Mouse (Mus musculus): ENCODE measurements at regions not wholly inside any gene's neighbourhood (a gene's known extent, or its start where the extent isn't known, plus 50 kb on each side); places are given as distances from the start of the nearest gene placed in this dataset.
"Not testable (repeated sequence)": the region's sequence is repeated elsewhere in the genome, so short reads cannot be mapped to it uniquely, and the experiment has no call there.

DNA sequence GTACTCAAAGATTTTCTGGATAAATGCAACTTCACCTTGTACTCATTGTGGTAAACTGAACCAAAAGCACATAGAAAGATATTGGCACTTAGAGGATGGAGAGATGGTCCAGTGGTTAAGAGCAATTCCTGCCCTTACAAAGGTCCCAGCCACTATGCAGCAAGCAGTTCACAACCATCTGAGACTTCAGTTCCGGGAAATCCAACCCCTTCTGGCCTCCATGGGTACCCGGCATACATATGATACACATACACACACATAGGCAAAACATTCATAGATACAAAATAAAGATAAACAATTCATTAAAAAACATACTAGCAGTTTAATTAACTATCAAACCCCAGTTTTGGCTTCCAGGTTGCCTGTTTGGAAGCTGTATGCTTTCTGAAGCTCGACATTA, 189.5 kb upstream of the Tmem45b start:
- DNase-seq (ENCODE audit: low spot score), result no peak

DNA sequence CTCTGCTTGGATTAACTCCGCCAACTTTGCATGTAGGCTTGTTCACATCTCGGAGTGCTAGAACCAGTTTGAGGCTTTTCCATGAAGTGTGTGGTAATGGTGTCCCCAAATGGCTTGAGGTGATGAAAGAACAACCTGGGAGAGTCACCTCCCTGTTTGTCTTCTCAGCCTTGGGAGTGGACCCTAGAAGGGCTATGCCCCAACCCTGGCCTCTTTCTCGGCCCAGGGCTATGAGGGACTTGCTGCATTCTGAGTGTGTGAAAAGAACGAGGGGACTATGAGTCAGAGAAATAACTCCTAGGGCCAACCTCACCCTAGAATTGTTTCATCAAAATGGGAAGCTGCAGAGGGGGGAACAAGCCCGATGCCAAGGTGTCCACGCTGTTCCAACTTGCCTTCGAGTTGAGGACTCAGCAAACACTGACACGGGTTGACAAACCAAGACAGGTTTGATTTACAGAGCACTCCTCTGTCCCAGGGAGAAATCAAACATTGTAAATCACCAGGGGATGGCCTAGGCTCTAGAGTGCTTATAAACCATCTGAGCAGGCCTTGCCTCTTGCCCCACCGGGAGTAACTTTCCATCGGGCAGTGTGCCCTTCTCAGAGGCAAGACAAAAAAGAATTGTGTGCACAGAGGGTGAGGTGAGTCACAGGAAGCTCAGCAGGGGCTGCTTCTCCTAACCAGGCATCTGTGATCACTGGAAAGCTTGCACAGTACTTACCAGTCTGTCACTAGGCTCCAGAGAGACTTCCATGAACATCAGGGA, 186.3 kb upstream of the Tmem45b start:
- no peak for DNase-seq (ENCODE audit: low spot score)

DNA sequence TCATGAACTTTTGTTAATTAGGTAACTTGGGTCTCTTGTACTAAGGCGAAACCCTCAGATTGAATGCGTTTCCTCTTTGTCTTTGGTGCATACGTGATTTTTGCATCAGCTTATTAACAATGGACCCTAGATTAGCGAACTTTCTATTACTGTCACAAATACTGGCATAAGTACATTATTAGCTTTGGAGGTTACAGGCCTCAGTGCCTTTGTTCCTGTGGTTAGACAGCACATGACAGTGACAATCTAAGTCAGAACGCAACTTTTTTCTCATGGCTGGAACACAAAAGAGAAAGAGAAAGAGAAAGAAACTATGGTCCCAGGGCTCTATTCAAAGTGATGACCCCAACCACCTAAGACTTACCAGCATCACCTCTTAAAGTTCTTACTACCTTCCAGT, 184.8 kb upstream of the Tmem45b start:
- DNase-seq (ENCODE audit: low spot score), result no peak

- no peak for DNase-seq (ENCODE audit: low spot score)
These were observed 184.3 kb upstream of the Tmem45b start for GRCm38 (mm10) chr9:31648551-31648950.

GRCm38 (mm10) chr9:31645114-31645513, 180.9 kb upstream of the Tmem45b start:
- DNase-seq (ENCODE audit: low spot score), result no peak

GRCm38 (mm10) chr9:31644106-31644505, 179.8 kb upstream of the Tmem45b start:
- no peak for DNase-seq (ENCODE audit: low spot score)

GRCm38 (mm10) chr9:31642169-31642568, 177.9 kb upstream of the Tmem45b start:
- no peak for DNase-seq (ENCODE audit: low spot score)

- DNase-seq (ENCODE audit: low spot score), result no peak
These were observed 164.0 kb upstream of the Tmem45b start for GRCm38 (mm10) chr9:31628291-31628690.

DNA sequence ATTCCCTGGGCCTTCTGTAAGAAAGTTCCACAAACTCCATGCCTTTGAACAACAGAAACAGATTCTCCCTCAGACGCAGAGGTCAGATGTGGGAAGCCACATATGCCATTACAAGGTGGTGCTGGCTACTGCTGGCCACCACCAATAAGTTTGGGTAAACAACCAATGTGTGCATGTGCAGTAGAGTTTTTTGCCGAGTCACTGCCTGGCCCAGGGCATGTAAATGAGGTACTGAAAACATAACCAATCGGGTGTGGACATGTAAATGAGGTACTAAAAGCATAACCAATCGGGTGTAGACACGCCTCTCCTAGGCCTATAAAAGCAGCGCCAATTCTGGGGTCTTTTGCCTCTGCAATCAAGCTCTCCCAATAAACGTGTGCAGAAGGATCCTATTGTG, 157.3 kb upstream of the Tmem45b start:
- not testable (repeated sequence) for DNase-seq (ENCODE audit: low spot score)

- no peak for DNase-seq (ENCODE audit: low spot score)
These were observed 155.1 kb upstream of the Tmem45b start for GRCm38 (mm10) chr9:31619344-31619743.

DNA sequence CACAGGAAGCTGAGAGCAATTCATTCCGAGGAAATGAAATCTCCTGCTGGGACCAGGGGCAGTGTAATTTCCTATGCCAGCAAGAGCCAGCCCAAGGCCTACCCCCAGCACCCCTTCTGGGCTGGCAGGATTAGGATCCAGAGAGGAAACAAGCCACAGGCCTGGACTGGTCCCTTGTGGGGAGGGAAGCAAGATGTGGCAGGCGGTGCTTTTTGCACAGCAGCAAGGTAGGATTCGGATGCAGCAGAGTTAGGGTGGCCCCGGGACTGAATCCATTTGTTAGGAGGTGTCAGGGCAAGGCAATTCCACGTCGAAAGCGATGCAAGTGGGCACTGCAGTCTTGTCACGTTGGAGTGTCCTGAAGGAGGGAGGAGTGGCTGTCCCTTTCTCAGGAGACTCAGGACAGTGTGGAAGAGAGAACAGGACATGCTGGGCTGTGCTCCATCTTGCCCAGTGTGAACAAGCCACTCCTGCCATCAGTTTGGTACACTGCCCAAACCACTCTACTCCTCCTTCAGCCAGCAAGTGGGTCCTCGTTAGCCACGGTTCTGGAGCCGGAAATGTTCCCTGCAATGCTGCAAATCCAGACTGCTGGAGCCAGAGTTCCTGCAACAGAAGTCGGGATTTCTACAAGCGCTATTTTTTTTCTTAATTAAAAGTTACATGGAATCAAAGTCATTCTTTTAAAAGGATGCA, 150.1 kb upstream of the Tmem45b start:
- no peak for DNase-seq (ENCODE audit: low spot score)

- no peak for DNase-seq (ENCODE audit: low spot score)
These were observed 146.9 kb upstream of the Tmem45b start for GRCm38 (mm10) chr9:31611036-31611695.

DNA sequence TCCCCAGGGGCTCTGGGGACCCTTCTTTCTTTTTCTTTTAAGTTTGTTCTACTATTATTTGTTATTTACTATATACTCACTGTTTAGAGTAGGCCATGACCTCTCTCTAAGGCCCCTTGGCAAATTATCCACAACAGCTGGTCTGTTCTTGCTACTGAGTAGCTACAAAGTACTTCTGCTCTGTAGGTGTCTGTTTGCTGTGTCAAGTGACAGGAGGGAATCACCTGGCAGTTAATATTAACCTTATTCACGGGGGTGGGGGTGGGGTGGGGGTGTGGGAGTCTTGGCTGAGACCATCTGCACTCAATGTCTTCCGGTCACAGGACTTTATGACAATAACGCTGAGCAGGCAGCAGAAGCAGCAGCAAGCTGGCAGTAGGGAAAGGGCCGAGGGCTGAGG, 146.4 kb upstream of the Tmem45b start:
- DNase-seq (ENCODE audit: low spot score), result no peak

DNA sequence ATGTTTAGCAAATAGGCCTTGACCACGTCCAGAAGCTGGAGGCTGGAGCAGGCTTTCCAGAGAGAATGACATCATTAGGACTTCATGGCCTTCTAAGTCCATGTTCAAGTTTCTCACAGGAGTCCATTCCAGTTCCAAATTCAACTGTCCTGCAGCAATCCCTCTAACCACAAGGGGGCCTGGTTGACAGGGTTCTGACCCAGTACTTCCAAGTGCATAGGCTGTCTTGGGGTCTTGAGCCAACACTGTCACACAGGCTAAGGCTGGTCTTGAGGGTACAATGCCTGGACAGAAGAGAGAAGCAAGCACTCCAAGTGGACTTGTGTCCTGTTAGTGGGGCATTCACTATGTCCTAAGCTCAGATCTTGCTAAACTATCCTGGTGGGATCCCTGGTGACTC, 145.9 kb upstream of the Tmem45b start:
- DNase-seq (ENCODE audit: low spot score), result no peak

- DNase-seq (ENCODE audit: low spot score), result no peak
These were observed 145.5 kb upstream of the Tmem45b start for GRCm38 (mm10) chr9:31609731-31610130.

DNA sequence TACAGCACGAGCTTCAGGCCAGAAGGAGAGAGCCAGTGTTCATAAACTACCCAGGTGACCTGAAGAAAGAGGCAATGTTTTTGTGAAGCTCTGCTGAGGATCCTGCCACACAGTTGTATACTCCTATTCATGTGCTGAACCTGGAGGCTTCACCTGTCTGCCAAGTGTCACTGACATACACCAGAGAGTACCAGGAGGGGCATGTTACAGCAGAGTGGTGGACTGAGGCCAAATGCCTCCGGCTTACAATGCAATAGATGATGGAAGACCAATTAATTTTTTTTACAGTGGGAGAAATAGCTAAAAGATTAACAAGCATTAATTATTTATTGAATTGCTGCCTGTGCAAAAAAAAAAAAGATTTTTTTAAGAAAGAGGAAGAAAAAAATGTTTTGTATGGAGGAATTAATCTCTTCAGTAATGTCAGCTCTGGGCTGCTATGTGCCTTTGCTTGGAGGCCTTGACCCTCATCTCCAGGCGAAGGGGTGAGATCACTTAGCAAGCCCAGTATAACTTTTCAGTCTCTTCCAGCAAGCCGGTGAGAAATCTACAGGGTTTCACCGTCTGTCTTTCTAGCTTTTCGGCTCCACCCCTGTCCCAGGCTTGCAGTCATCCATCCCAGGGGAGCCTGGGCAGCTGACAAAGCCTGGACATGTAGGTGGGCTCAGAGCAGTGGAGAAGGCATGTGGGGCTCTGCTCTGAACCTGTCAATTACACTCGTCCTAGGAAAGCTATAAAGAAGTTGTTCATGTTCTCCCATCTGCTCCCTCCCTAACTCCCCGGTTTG, 144.0 kb upstream of the Tmem45b start:
- no peak for DNase-seq (ENCODE audit: low spot score)

DNA sequence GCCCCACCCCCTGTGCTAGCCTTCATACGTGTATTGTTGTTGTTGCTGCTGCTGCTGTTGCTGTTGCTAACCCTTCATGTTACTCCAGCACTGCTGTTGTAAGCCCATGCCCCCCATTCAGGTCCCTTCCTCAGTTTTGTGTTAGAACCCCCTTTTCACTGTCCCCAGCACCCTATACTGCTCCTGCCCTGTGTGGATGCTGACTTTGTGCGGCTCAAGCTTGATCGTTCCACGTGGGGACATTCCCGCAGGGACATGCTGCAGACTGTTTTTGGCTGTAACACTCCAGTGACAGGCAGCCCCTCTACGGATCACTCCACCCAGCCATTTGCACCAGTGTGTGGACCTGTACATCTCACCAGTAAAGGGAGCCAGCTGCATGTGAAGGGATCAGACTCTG, 142.7 kb upstream of the Tmem45b start:
- no peak for DNase-seq (ENCODE audit: low spot score)

DNA sequence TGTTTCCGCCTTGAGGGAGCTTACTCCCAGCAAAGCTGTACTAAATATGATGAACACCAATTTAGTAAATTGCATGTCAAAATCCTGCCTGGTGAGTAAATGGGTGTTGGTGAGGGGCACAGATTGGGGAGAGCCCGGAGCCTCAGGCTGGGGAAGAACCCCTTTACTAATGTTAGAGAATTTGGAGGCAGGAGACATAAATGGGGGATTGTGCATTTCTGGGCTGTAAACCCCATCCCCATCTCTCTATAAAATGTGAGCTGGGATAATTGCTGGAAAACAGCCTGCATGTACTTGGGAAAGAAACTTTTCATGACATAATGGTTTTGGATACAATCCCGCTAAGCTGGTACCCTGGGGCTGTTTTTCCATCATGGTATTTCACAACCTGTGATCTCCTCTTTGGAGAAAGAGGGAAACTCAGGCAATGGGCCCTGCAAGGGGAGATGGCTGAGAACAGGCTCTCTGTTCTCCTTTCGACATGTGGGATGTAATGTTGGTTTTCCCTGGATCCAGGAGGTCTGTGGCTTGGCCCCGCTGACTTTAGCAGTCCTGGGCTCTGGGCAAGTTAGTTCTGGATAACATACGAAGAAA, 140.3 kb upstream of the Tmem45b start:
- DNase-seq (ENCODE audit: low spot score), result no peak

- no peak for DNase-seq (ENCODE audit: low spot score)
These were observed 138.4 kb upstream of the Tmem45b start for GRCm38 (mm10) chr9:31602707-31603106.

DNA sequence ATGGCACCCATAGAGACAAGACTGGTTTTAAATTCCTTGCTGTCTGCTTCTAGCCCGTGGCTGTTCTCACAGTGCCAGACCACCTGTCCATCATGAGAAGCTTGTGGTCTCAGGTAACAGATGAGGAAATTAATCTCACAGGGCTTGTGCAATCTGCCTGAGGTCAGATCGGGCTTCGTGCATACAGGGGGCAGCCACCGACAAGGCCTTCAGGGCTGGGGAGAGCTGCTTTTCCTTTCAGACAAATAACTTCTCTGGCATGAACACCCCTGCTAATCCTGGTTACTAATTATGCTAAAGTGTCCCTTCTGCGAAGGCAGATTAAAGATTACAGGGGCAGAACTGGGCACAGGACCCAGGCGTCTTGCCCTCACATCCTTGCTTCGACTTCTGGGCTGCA, 130.8 kb upstream of the Tmem45b start:
- no peak for DNase-seq (ENCODE audit: low spot score)

DNA sequence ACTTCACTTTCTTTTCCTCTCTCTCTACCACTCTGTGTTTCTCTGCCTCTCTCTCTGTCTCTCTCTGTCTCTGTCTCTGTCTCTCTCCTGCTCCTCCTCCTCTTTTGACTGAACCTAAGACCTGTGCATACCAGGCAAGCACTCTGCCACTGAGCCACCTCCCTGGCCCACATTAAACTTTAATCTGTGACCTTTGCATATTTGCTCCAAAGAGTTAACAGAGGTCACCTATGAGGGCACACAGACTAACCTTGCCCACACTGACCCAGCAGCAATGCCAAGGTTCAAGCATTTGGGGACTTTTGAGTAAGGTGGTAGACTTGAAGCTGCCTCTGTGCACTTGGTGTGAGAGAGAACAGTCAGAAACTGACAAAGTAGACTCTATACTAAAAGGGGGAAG, 123.4 kb upstream of the Tmem45b start:
- DNase-seq (ENCODE audit: low spot score), result no peak

GRCm38 (mm10) chr9:31583983-31584382, 119.7 kb upstream of the Tmem45b start:
- DNase-seq (ENCODE audit: low spot score), result no peak
